Mouse (Mus musculus) bone marrow macrophage, adult 2 months (primary cell): Measurements from ENCODE around the gene Il31.

ENCODE experiments used
- CTCF ChIP-seq: IDR thresholded peaks from 2 replicates; pipeline ENCODE4 v1.5.1; 2012; ENCODE audit warnings: low read depth, mild to moderate bottlenecking, low read length, moderate library complexity
- POLR2A ChIP-seq: IDR thresholded peaks from 2 replicates; pipeline ENCODE4 v1.6.1; 2012; ENCODE audit warnings: mild to moderate bottlenecking, low read depth, low read length, borderline replicate concordance

- TF ChIP-seq CTCF (no peak), POLR2A (no peak)
These were observed 53.1 kb downstream of the Il31 start for GRCm38 (mm10) chr5:123436071-123436779.
